11 mouse cellular contexts compared by ENCODE assay signal in genomic region chr10:45002637-45003343, GRCm38 (mm10).
DNase-seq lines count a peak whose midpoint lies in the region; ATAC-seq and TF ChIP-seq lines count a peak whose summit lies in the region.
"Had no signal": no experiment of that assay in that cellular context is flagged by ENCODE, and none has a peak within 500 bp of the region (broad histone marks: within the 10 kb centered on the region; RNA-seq: fewer than 3 reads in every experiment).

No protein-coding gene starts in this region.

- no peaks in the 10 kb centered on the region for H3K36me3 ChIP-seq in lung, postnatal 0 days (ENCODE audit: insufficient read depth, low read length)
- H3K36me3 ChIP-seq in intestine, embryonic 15.5 days, result no peaks in the 10 kb centered on the region
- no peaks in the 10 kb centered on the region for H3K36me3 ChIP-seq in stomach, embryonic 16.5 days (ENCODE audit: control insufficient read depth, insufficient read depth, low read length)

- H3K9ac ChIP-seq in lung, postnatal 0 days (replicated peaks; ENCODE audit: low read depth), result no peak overlapping the region
- H3K9ac ChIP-seq in intestine, embryonic 15.5 days, result no peak overlapping the region
- no peak overlapping the region; the same call in 1 of the 2 replicates for H3K9ac ChIP-seq in stomach, embryonic 16.5 days (ENCODE audit: low read length)

- no peaks in the 10 kb centered on the region for H3K27me3 ChIP-seq in lung, postnatal 0 days (replicated peaks; ENCODE audit: insufficient read depth, low read length)
- H3K27me3 ChIP-seq in intestine, embryonic 15.5 days (replicated peaks), result no peaks in the 10 kb centered on the region
- no peaks in the 10 kb centered on the region for H3K27me3 ChIP-seq in stomach, embryonic 16.5 days (ENCODE audit: control insufficient read depth, insufficient read depth, low read length)

- no peak for TF ChIP-seq CTCF in lung, postnatal 0 days (IDR thresholded peaks at IDR 0.05)

- 0 out of 2 replicates have a peak overlapping the region, but pooled peaks have one; percentile 16 for H3K4me3 ChIP-seq in lung, postnatal 0 days (ENCODE audit: low read depth, low read length)
- no peak overlapping the region for H3K4me3 ChIP-seq in intestine, embryonic 15.5 days (replicated peaks)
- H3K4me3 ChIP-seq in stomach, embryonic 16.5 days (replicated peaks; ENCODE audit: low read length), result 0 out of 2 replicates have a peak overlapping the region, but pooled peaks have one; percentile 5

- WGBS in lung, postnatal 0 days, result 17% methylated on average over 8 of the region's 8 CpGs
- 28% methylated on average over 8 of the region's 8 CpGs for WGBS in intestine, embryonic 15.5 days
- 25% methylated on average over 8 of the region's 8 CpGs for WGBS in stomach, embryonic 16.5 days

- TF ChIP-seq EP300 in lung, postnatal 0 days (IDR thresholded peaks at IDR 0.05), result no peak

- no peak overlapping the region for H3K27ac ChIP-seq in lung, postnatal 0 days (ENCODE audit: low read length)
- H3K27ac ChIP-seq in intestine, embryonic 15.5 days, result peak overlapping the region; percentile 70
- peak overlapping the region; percentile 66 for H3K27ac ChIP-seq in stomach, embryonic 16.5 days (ENCODE audit: low read length)
- H3K27ac ChIP-seq: kidney, postnatal 0 days had no signal

- no peaks in the 10 kb centered on the region for H3K9me3 ChIP-seq in lung, postnatal 0 days (ENCODE audit: low read length)
- H3K9me3 ChIP-seq in intestine, embryonic 15.5 days, result no peaks in the 10 kb centered on the region
- H3K9me3 ChIP-seq in stomach, embryonic 16.5 days (replicated peaks; ENCODE audit: control insufficient read depth, low read length), result no peaks in the 10 kb centered on the region

- DNase-seq in adrenal gland, postnatal 36 days, result peak; percentile 36 to 40
- DNase-seq in adrenal gland, postnatal 25 days, result no peak
- peak; percentile 49 for DNase-seq in lung, postnatal 0 days (ENCODE audit: low spot score)
- no peak for DNase-seq in lung, postnatal 14 days
- no peak for DNase-seq in right cerebral cortex, adult 2 months (ENCODE audit: low spot score in 2 of 2)
- no peak for DNase-seq in frontal cortex, postnatal 10 days (ENCODE audit: low spot score in 2 of 2)
- DNase-seq: cerebellum, adult 8-10 months; gastrocnemius, postnatal 36 days had no signal

- peak overlapping the region; percentile 39; the same call in 1 of the 2 replicates for H3K4me2 ChIP-seq in lung, postnatal 0 days (replicated peaks; ENCODE audit: low read depth, low read length)
- peak overlapping the region; percentile 40 for H3K4me2 ChIP-seq in intestine, embryonic 15.5 days (replicated peaks)
- peak overlapping the region; percentile 38 for H3K4me2 ChIP-seq in stomach, embryonic 16.5 days (ENCODE audit: low read depth, low read length)

- no peak for ATAC-seq in lung, postnatal 0 days
- peak; percentile 54 for ATAC-seq in intestine, embryonic 15.5 days
- 0 out of 2 replicates have a peak, but pooled peaks have one; percentile 25 for ATAC-seq in stomach, embryonic 16.5 days (ENCODE audit: insufficient read depth, low FRiP score)

- H3K4me1 ChIP-seq in lung, postnatal 0 days (ENCODE audit: insufficient read depth, low read depth, low read length), result no peaks in the 10 kb centered on the region
- peaks cover 14% of the 10 kb centered on the region for H3K4me1 ChIP-seq in intestine, embryonic 15.5 days (replicated peaks)
- H3K4me1 ChIP-seq in stomach, embryonic 16.5 days (ENCODE audit: control insufficient read depth, insufficient read depth, low read length), result peaks cover 18% of the 10 kb centered on the region

Comparison
In these comparisons a context has a peak if more than half of its experiments do, and no peak if none do; other contexts are left out.
1. DNase-seq: peak in adrenal gland, postnatal 36 days (2 of 2) and lung, postnatal 0 days (single experiment); none in adrenal gland, postnatal 25 days (single experiment), lung, postnatal 14 days (single experiment), right cerebral cortex, adult 2 months (0 of 2) and frontal cortex, postnatal 10 days (0 of 2).
2. Peak in every context shown above with its lines, with median percentiles within 50 percentile points of each other: H3K4me2 ChIP-seq.